Mouse (Mus musculus): Measurements from ENCODE around the gene Camta1. TPM values are rescaled to one million over a fixed set of nuclear protein-coding genes. Genes with fewer than 3 reads are reported as not detected.

Camta1 gene
- polyA plus RNA-seq, 1 experiment from 2014 or later = 86.8 TPM

GRCm38 (mm10) chr4:151310056-151310685, 551.5 kb downstream of the Camta1 start:
- 11% methylated on average over 12 of the region's 12 CpGs for WGBS
- H3K9me3 ChIP-seq (ENCODE audit: control insufficient read depth, low read depth, low read length) = no peaks in the 10 kb centered on the region
- H3K36me3 ChIP-seq (ENCODE audit: control insufficient read depth, insufficient read depth, low read length) = no peaks in the 10 kb centered on the region
- H3K4me2 ChIP-seq (replicated peaks; ENCODE audit: low read depth, low read length) = no peak overlapping the region
- no peaks in the 10 kb centered on the region for H3K27me3 ChIP-seq (ENCODE audit: control insufficient read depth, insufficient read depth, low read length)
- peak; percentile 84 for ATAC-seq (ENCODE audit: insufficient number of reproducible peaks, insufficient read depth, low FRiP score, low read depth)
- H3K27ac ChIP-seq (ENCODE audit: low read length) = peak overlapping the region; percentile 84
- H3K4me1 ChIP-seq (ENCODE audit: control insufficient read depth, insufficient read depth, low read length) = peaks cover 25% of the 10 kb centered on the region
- H3K9ac ChIP-seq (replicated peaks; ENCODE audit: low read depth, low read length) = no peak overlapping the region
- no peak overlapping the region for H3K4me3 ChIP-seq (ENCODE audit: low read depth, low read length)

GRCm38 (mm10) chr4:151306890-151307289, 554.8 kb downstream of the Camta1 start:
- Histone ChIP-seq H3K9ac (replicated peaks; ENCODE audit: low read depth, low read length) (no peak overlapping the region), H3K4me1 (ENCODE audit: control insufficient read depth, insufficient read depth, low read length) (peaks cover 37% of the 10 kb centered on the region), H3K9me3 (ENCODE audit: control insufficient read depth, low read depth, low read length) (no peaks in the 10 kb centered on the region), H3K4me2 (replicated peaks; ENCODE audit: low read depth, low read length) (no peak overlapping the region), H3K27ac (ENCODE audit: low read length) (no peak overlapping the region), H3K27me3 (ENCODE audit: control insufficient read depth, insufficient read depth, low read length) (no peaks in the 10 kb centered on the region), H3K4me3 (ENCODE audit: low read depth, low read length) (no peak overlapping the region), H3K36me3 (ENCODE audit: control insufficient read depth, insufficient read depth, low read length) (no peaks in the 10 kb centered on the region)
- WGBS = 65% methylated on average over 11 of the region's 11 CpGs
- no peak for ATAC-seq (ENCODE audit: insufficient number of reproducible peaks, insufficient read depth, low FRiP score, low read depth)

DNA sequence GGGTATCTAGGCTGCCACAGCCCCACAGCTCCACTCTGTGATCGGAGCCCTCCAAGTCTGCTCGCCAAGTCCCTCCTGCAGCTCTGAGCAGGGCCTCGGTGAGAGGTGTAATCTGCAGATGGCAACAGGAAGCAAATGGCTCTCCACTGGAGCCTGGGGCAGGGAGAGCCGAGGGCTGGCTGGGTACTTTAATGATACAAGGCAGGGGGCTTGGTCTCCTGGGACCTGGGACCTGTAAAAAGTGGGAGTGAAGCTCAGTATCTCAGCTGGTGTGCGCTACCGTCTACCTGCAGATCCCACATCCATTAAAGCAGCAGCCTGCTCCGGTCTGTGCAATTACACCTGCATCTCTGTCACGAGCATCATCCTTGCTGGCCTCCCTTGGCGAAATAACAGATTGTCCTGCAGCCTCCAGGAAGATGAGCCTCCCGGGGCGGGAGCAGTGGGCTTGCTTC, 555.3 kb downstream of the Camta1 start:
- peaks cover 34% of the 10 kb centered on the region for H3K4me1 ChIP-seq (ENCODE audit: control insufficient read depth, insufficient read depth, low read length)
- H3K27ac ChIP-seq (ENCODE audit: low read length) = no peak overlapping the region
- no peaks in the 10 kb centered on the region for H3K9me3 ChIP-seq (ENCODE audit: control insufficient read depth, low read depth, low read length)
- H3K27me3 ChIP-seq (ENCODE audit: control insufficient read depth, insufficient read depth, low read length) = no peaks in the 10 kb centered on the region
- H3K9ac ChIP-seq (replicated peaks; ENCODE audit: low read depth, low read length) = no peak overlapping the region
- ATAC-seq (ENCODE audit: insufficient number of reproducible peaks, insufficient read depth, low FRiP score, low read depth) = no peak
- no peak overlapping the region for H3K4me3 ChIP-seq (ENCODE audit: low read depth, low read length)
- WGBS = 62% methylated on average over 11 of the region's 11 CpGs
- H3K4me2 ChIP-seq (replicated peaks; ENCODE audit: low read depth, low read length) = no peak overlapping the region
- no peaks in the 10 kb centered on the region for H3K36me3 ChIP-seq (ENCODE audit: control insufficient read depth, insufficient read depth, low read length)

DNA sequence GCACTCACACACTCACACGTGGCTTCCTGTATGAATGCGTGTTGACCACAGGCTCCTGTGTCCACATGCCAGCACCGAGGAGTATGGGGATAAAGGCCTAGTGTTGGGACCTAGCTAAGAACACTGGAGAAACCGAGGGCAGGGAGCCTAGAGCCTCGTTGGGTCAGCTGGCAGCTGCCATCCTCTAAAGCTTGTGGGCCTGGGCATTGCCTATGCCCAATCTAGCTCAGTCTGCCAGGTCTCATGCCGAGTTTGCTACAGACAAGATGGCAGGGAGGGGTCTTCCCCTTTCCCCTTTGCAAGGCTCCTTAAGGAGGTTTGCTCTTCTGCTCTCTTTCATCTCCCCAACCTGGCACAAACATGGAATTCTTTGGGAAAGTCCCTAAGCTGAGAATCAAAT, 555.9 kb downstream of the Camta1 start:
- H3K9ac ChIP-seq (replicated peaks; ENCODE audit: low read depth, low read length) = no peak overlapping the region
- no peak overlapping the region for H3K4me2 ChIP-seq (replicated peaks; ENCODE audit: low read depth, low read length)
- no peaks in the 10 kb centered on the region for H3K9me3 ChIP-seq (ENCODE audit: control insufficient read depth, low read depth, low read length)
- no peak overlapping the region for H3K4me3 ChIP-seq (ENCODE audit: low read depth, low read length)
- H3K36me3 ChIP-seq (ENCODE audit: control insufficient read depth, insufficient read depth, low read length) = no peaks in the 10 kb centered on the region
- ATAC-seq (ENCODE audit: insufficient number of reproducible peaks, insufficient read depth, low FRiP score, low read depth) = no peak
- no peak overlapping the region for H3K27ac ChIP-seq (ENCODE audit: low read length)
- WGBS = 87% methylated on average over 6 of the region's 6 CpGs
- no peaks in the 10 kb centered on the region for H3K27me3 ChIP-seq (ENCODE audit: control insufficient read depth, insufficient read depth, low read length)
- H3K4me1 ChIP-seq (ENCODE audit: control insufficient read depth, insufficient read depth, low read length) = peaks cover 30% of the 10 kb centered on the region

DNA sequence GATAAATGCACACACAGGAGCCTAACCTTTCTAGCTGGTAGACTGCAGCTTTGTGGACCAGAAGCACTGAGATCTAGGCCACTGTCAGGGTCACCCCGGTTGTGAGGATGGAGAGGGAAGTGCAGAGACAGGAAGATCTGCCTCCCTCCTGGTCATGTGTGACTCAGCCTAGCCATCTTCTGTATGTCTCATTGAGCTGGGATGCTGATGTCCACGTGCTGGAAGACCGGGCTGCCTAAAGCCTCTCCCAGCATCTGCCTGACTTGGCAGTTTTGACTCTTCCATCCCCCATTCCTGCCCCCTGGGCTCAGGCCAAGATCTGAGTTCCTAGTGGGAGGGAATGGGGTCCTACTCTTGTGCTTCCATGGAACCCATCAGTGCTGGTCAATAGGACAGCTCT, 557.7 kb downstream of the Camta1 start:
- H3K27me3 ChIP-seq (ENCODE audit: control insufficient read depth, insufficient read depth, low read length) = no peaks in the 10 kb centered on the region
- no peak overlapping the region for H3K27ac ChIP-seq (ENCODE audit: low read length)
- no peaks in the 10 kb centered on the region for H3K36me3 ChIP-seq (ENCODE audit: control insufficient read depth, insufficient read depth, low read length)
- no peak overlapping the region for H3K9ac ChIP-seq (replicated peaks; ENCODE audit: low read depth, low read length)
- peaks cover 28% of the 10 kb centered on the region for H3K4me1 ChIP-seq (ENCODE audit: control insufficient read depth, insufficient read depth, low read length)
- ATAC-seq (ENCODE audit: insufficient number of reproducible peaks, insufficient read depth, low FRiP score, low read depth) = no peak
- H3K4me3 ChIP-seq (ENCODE audit: low read depth, low read length) = no peak overlapping the region
- WGBS = 77% methylated on average over 3 of the region's 3 CpGs
- H3K4me2 ChIP-seq (replicated peaks; ENCODE audit: low read depth, low read length) = no peak overlapping the region
- H3K9me3 ChIP-seq (ENCODE audit: control insufficient read depth, low read depth, low read length) = no peaks in the 10 kb centered on the region

- Histone ChIP-seq H3K27me3 (ENCODE audit: control insufficient read depth, insufficient read depth, low read length) (no peaks in the 10 kb centered on the region), H3K9ac (replicated peaks; ENCODE audit: low read depth, low read length) (no peak overlapping the region), H3K27ac (ENCODE audit: low read length) (peak overlapping the region; percentile 59; the same call in 1 of the 2 replicates), H3K36me3 (ENCODE audit: control insufficient read depth, insufficient read depth, low read length) (no peaks in the 10 kb centered on the region), H3K4me2 (replicated peaks; ENCODE audit: low read depth, low read length) (no peak overlapping the region), H3K4me3 (ENCODE audit: low read depth, low read length) (no peak overlapping the region), H3K9me3 (ENCODE audit: control insufficient read depth, low read depth, low read length) (no peaks in the 10 kb centered on the region), H3K4me1 (ENCODE audit: control insufficient read depth, insufficient read depth, low read length) (peaks cover 28% of the 10 kb centered on the region)
- 75% methylated on average over 5 of the region's 5 CpGs for WGBS
- no peak for ATAC-seq (ENCODE audit: insufficient number of reproducible peaks, insufficient read depth, low FRiP score, low read depth)
These were observed 558.2 kb downstream of the Camta1 start for GRCm38 (mm10) chr4:151303436-151303835.

DNA sequence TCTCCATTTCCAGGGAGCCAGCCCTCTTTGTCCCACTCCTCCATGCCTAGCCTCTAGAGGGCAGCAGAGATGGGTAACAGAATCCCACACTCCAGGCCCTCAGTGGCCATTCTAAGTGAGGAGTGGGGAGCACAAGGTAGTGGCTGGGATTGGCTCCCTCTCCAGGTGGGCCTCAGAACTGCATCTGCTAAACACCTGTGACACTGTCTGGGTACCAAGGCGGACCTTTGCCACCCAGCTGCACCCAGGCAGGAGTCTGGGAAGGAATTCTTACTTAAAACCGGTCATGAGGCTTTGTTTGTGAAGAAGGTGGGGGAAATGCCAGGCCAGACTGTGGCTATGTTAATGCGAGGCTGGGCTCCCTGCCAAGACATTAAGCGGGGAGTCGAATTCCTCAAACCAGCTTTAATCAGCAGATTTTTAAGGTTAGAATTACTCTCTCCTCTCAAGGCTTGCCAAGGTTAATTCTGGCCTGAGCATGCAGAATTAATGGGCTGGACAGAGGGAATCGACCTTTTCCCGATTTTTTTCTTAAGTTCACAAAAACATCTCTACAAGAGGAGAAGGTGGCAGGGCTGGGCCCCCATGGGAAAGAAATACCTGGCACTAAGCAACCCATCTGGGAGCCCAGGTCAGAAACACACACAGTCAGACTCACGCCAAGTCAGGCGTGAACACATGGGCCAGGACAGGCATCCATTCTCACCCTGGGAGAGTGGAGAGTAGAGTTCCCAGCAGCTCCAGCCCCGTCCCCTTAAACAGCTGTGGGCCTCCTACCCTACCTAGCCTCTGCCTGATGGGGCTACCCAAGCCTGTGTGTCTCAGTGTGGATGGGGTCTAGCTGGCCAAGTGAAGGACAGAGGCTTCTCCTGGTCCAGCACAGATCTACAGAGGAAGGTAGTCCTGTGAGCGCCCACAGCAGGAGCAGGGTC, 559.2 kb downstream of the Camta1 start:
- no peak overlapping the region for H3K4me3 ChIP-seq (ENCODE audit: low read depth, low read length)
- H3K27ac ChIP-seq (ENCODE audit: low read length) = peak overlapping the region; percentile 61; the same call in 1 of the 2 replicates
- peaks cover 22% of the 10 kb centered on the region for H3K4me1 ChIP-seq (ENCODE audit: control insufficient read depth, insufficient read depth, low read length)
- H3K27me3 ChIP-seq (ENCODE audit: control insufficient read depth, insufficient read depth, low read length) = no peaks in the 10 kb centered on the region
- H3K36me3 ChIP-seq (ENCODE audit: control insufficient read depth, insufficient read depth, low read length) = no peaks in the 10 kb centered on the region
- H3K4me2 ChIP-seq (replicated peaks; ENCODE audit: low read depth, low read length) = no peak overlapping the region
- 27% methylated on average over 11 of the region's 11 CpGs for WGBS
- ATAC-seq (ENCODE audit: insufficient number of reproducible peaks, insufficient read depth, low FRiP score, low read depth) = peak; percentile 64; the same call in 1 of the 2 replicates
- no peaks in the 10 kb centered on the region for H3K9me3 ChIP-seq (ENCODE audit: control insufficient read depth, low read depth, low read length)
- H3K9ac ChIP-seq (replicated peaks; ENCODE audit: low read depth, low read length) = no peak overlapping the region

- peaks cover 22% of the 10 kb centered on the region for H3K4me1 ChIP-seq (ENCODE audit: control insufficient read depth, insufficient read depth, low read length)
- no peaks in the 10 kb centered on the region for H3K27me3 ChIP-seq (ENCODE audit: control insufficient read depth, insufficient read depth, low read length)
- 34% methylated on average over 9 of the region's 9 CpGs for WGBS
- no peak overlapping the region for H3K4me2 ChIP-seq (replicated peaks; ENCODE audit: low read depth, low read length)
- no peak overlapping the region for H3K27ac ChIP-seq (ENCODE audit: low read length)
- H3K9ac ChIP-seq (replicated peaks; ENCODE audit: low read depth, low read length) = no peak overlapping the region
- no peak overlapping the region for H3K4me3 ChIP-seq (ENCODE audit: low read depth, low read length)
- no peaks in the 10 kb centered on the region for H3K36me3 ChIP-seq (ENCODE audit: control insufficient read depth, insufficient read depth, low read length)
- ATAC-seq (ENCODE audit: insufficient number of reproducible peaks, insufficient read depth, low FRiP score, low read depth) = no peak
- no peaks in the 10 kb centered on the region for H3K9me3 ChIP-seq (ENCODE audit: control insufficient read depth, low read depth, low read length)
These were observed 560.3 kb downstream of the Camta1 start for GRCm38 (mm10) chr4:151301337-151301736.

Measured in stomach, embryonic 14.5 days (tissue).